Mouse (Mus musculus) embryonic facial prominence, embryonic 14.5 days (tissue): ENCODE data around the gene Nmnat3. TPM values are rescaled to one million over a fixed set of nuclear protein-coding genes. Genes with fewer than 3 reads are reported as not detected.
A peak's percentile ranks its signal among the peaks of the same experiment; 100 is the strongest.

Source experiments
- ATAC-seq: fragments of 200-750 bp; cut with Nextera tagmentation; 2 replicates; pipeline ENCODE4 v1.8.0; 2017; ENCODE audit warnings: low read depth, moderate number of reproducible peaks, moderate TSS enrichment
- DNase-seq: peaks from one replicate; pipeline ENCODE4 v3.0.0-alpha.2; 2015; ENCODE audit warnings: low spot score
- H3K27ac ChIP-seq: fragments of 300-500 bp; sonication (generic); replicated peaks from 2 replicates; pipeline ENCODE4 v1.5.1; 2014; ENCODE audit warnings: low read depth, mild to moderate bottlenecking, low read length, moderate library complexity
- H3K27me3 ChIP-seq: fragments of 300-500 bp; sonication (generic); replicated peaks from 2 replicates; pipeline ENCODE4 v1.6.1; 2014; ENCODE audit warnings: low read length; ENCODE audit not compliant: control insufficient read depth, insufficient read depth
- H3K36me3 ChIP-seq: fragments of 300-500 bp; sonication (generic); 2 replicates; pipeline ENCODE4 v1.6.1; 2014; ENCODE audit warnings: low read length, mixed read lengths; ENCODE audit not compliant: control insufficient read depth, insufficient read depth
- H3K4me1 ChIP-seq: fragments of 300-500 bp; sonication (generic); 2 replicates; pipeline ENCODE4 v1.6.1; 2014; ENCODE audit warnings: antibody characterized with exemption, low read length; ENCODE audit not compliant: control insufficient read depth, insufficient read depth
- H3K4me2 ChIP-seq: fragments of 300-500 bp; sonication (generic); 2 replicates; pipeline ENCODE4 v1.6.1; 2014; ENCODE audit warnings: low read depth, mild to moderate bottlenecking, low read length, moderate library complexity, mixed read lengths
- H3K4me3 ChIP-seq: fragments of 300-500 bp; sonication (generic); 2 replicates; pipeline ENCODE4 v1.5.1; 2014; ENCODE audit warnings: low read depth, mild to moderate bottlenecking, low read length
- H3K9ac ChIP-seq: fragments of 300-500 bp; sonication (generic); 2 replicates; pipeline ENCODE4 v1.6.1; 2014; ENCODE audit warnings: low read depth, mild to moderate bottlenecking, low read length, moderate library complexity, mixed read lengths
- H3K9me3 ChIP-seq: fragments of 300-500 bp; sonication (generic); 2 replicates; pipeline ENCODE4 v1.6.1; 2016; ENCODE audit warnings: low read length; ENCODE audit not compliant: control insufficient read depth
- WGBS: fragments of 180-500 bp; shearing (Covaris S2); extraction: QIAGEN DNeasy Blood & Tissue Kit; methylation state at CpG from one replicate; pipeline ENCODE4 v1.1.7; 2014; 5-methylcytosine and 5-hydroxymethylcytosine counted together
- polyA plus RNA-seq: library from polyadenylated mRNA; unstranded; fragments of >200 nt; fragmentation: Nextera tagmentation; extraction: Ambion mirVana; gene quantifications from 2 replicates; pipeline ENCODE4 v1.2.1, GENCODE M21; 2014

Gene Nmnat3
- polyA plus RNA-seq, 1 experiment from 2014 or later: 4.8 TPM

DNA sequence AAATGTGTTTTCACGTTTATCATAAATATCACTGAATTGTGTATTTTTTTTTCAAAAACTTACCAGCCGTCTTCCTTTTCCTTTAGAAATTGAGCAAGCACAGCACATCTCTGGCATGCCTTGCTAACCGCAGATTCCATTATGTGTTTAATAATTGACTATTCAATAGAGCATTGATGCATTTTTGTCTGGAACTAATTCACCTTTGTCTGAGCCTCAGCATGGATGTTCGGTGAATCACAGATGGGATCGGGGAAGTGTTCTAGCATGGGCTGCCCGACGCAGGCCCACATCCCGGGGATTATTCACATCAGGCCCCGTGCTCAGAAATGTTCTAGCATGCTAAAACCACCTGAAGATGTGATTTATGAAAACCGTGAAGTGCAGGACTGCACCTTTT lies 12.2 kb upstream of the Nmnat3 start:
- Histone ChIP-seq H3K4me2 (no peak overlapping the region), H3K4me1 (no peaks in the 10 kb centered on the region), H3K9ac (no peak overlapping the region), H3K36me3 (no peaks in the 10 kb centered on the region), H3K9me3 (no peaks in the 10 kb centered on the region), H3K27me3 (no peaks in the 10 kb centered on the region), H3K4me3 (no peak overlapping the region), H3K27ac (no peak overlapping the region)
- no peak for ATAC-seq
- 57% methylated on average over 10 of the region's 10 CpGs for WGBS
- DNase-seq: peak; percentile 28

- Histone ChIP-seq H3K9me3 (no peaks in the 10 kb centered on the region), H3K9ac (no peak overlapping the region), H3K4me3 (no peak overlapping the region), H3K27ac (no peak overlapping the region), H3K4me1 (no peaks in the 10 kb centered on the region), H3K36me3 (no peaks in the 10 kb centered on the region), H3K4me2 (no peak overlapping the region), H3K27me3 (no peaks in the 10 kb centered on the region)
- ATAC-seq: no peak
- DNase-seq: no peak
- 37% methylated on average over 5 of the region's 5 CpGs for WGBS
Observed at GRCm38 (mm10) chr9:98280162-98280561, 7.1 kb upstream of the Nmnat3 start.

DNA sequence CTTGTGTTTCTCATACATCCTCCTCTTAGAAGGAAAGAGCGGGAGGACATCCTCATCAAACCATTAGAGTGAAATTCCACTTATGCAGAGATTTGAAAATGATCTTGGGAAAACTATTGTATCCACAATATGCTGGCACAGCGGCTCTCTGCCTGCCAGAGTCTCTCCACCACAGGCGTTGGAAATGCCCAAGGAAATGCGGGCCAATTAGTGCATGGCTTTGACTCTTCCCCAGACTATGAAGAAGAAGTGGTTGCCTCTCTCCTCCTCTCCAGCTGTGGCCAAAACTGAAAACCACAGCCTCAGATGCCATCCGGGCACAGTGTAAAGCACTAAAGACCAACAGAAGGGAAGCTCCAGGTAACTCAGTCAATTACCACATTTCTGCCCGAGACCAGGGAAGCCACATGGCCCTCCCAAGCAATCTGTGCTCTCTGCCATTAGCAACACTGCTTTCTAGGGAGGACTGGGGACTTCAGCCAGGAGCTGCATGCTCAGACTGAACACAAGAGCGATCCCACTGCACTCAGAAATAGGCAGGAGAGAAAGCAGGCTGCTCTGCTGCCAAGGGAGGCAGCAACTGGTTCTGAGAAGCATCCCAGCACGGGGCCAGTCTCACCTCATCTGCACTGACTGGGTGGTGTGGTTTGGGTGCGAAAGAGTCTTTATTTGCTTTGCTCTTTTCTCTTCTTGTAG lies 1.5 kb upstream of the Nmnat3 start:
- DNase-seq (no peak), ATAC-seq (no peak)
- H3K9me3 ChIP-seq: no peaks in the 10 kb centered on the region
- H3K27ac ChIP-seq: no peak overlapping the region
- no peak overlapping the region for H3K9ac ChIP-seq
- no peaks in the 10 kb centered on the region for H3K4me1 ChIP-seq
- H3K4me2 ChIP-seq: no peak overlapping the region
- WGBS: 77% methylated on average over 9 of the region's 9 CpGs
- no peak overlapping the region for H3K4me3 ChIP-seq
- H3K36me3 ChIP-seq: no peaks in the 10 kb centered on the region
- H3K27me3 ChIP-seq: no peaks in the 10 kb centered on the region

GRCm38 (mm10) chr9:98289665-98290064 lies 2.4 kb downstream of the Nmnat3 start:
- Histone ChIP-seq H3K27me3 (no peaks in the 10 kb centered on the region), H3K27ac (no peak overlapping the region), H3K9me3 (no peaks in the 10 kb centered on the region), H3K36me3 (no peaks in the 10 kb centered on the region), H3K9ac (no peak overlapping the region), H3K4me3 (no peak overlapping the region), H3K4me1 (no peaks in the 10 kb centered on the region), H3K4me2 (no peak overlapping the region)
- no peak for ATAC-seq
- DNase-seq: no peak

GRCm38 (mm10) chr9:98290591-98290990 lies 3.4 kb downstream of the Nmnat3 start:
- no peak for DNase-seq
- no peaks in the 10 kb centered on the region for H3K36me3 ChIP-seq
- H3K27me3 ChIP-seq: no peaks in the 10 kb centered on the region
- H3K4me1 ChIP-seq: no peaks in the 10 kb centered on the region
- ATAC-seq: no peak
- no peaks in the 10 kb centered on the region for H3K9me3 ChIP-seq
- H3K27ac ChIP-seq: no peak overlapping the region
- no peak overlapping the region for H3K4me2 ChIP-seq
- 83% methylated on average over 1 of the region's 1 CpGs for WGBS
- H3K4me3 ChIP-seq: no peak overlapping the region
- H3K9ac ChIP-seq: no peak overlapping the region

- DNase-seq (peak; percentile 93), ATAC-seq (peak; percentile 85)
- H3K27ac ChIP-seq: peak overlapping the region; percentile 63
- H3K27me3 ChIP-seq: no peaks in the 10 kb centered on the region
- H3K36me3 ChIP-seq: no peaks in the 10 kb centered on the region
- peaks cover 8% of the 10 kb centered on the region for H3K4me1 ChIP-seq
- peak overlapping the region; percentile 83 for H3K4me2 ChIP-seq
- H3K9me3 ChIP-seq: no peaks in the 10 kb centered on the region
- peak overlapping the region; percentile 60 for H3K4me3 ChIP-seq
- H3K9ac ChIP-seq: peak overlapping the region; percentile 63
- 1% methylated on average over 27 of the region's 56 CpGs for WGBS
Observed at GRCm38 (mm10) chr9:98296383-98297201, 9.4 kb downstream of the Nmnat3 start.

GRCm38 (mm10) chr9:98297234-98297936 lies 10.2 kb downstream of the Nmnat3 start:
- no peaks in the 10 kb centered on the region for H3K27me3 ChIP-seq
- H3K4me3 ChIP-seq: peak overlapping the region; percentile 60
- H3K9me3 ChIP-seq: no peaks in the 10 kb centered on the region
- no peak overlapping the region; the same call in 1 of the 2 replicates for H3K27ac ChIP-seq
- H3K4me1 ChIP-seq: peaks cover 8% of the 10 kb centered on the region
- H3K4me2 ChIP-seq: peak overlapping the region; percentile 83
- WGBS: 7% methylated on average over 12 of the region's 12 CpGs
- peak; percentile 74 for DNase-seq
- no peak for ATAC-seq
- H3K36me3 ChIP-seq: no peaks in the 10 kb centered on the region
- H3K9ac ChIP-seq: peak overlapping the region; percentile 63

DNA sequence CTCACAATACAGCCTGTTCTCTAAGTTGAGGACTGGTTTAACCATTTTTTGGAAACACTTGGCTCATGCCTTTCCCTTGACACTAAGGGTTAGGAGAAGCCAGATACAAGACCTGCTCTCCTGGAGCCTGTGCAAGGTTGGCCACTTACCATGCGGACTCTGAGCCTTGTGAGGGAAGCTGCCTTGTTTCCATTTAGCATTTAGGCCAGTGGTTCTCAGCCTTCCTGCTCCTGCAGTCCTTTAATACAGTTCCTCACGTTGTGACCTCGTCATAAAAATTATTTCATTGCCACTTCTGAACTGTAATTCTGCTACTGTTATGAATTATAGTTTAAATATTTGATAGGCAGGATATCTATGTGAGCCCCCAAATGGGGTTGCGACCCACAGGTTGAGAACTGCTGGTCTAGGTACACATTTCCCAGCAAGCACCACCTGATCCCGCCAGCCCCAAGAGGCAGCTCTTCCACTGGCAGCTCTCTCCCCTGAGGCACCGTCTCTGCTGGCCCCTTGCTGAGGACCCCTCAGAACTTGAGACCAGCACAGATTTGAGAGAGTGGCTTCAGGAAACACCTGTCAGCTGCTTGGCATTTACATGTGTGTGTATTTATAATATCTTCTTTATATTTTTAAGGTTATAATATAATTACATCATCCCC lies 10.8 kb downstream of the Nmnat3 start:
- H3K27me3 ChIP-seq: no peaks in the 10 kb centered on the region
- no peak overlapping the region for H3K4me3 ChIP-seq
- WGBS: 69% methylated on average over 6 of the region's 6 CpGs
- ATAC-seq: no peak
- H3K9ac ChIP-seq: no peak overlapping the region
- no peaks in the 10 kb centered on the region for H3K9me3 ChIP-seq
- H3K4me1 ChIP-seq: peaks cover 8% of the 10 kb centered on the region
- no peak overlapping the region for H3K27ac ChIP-seq
- H3K4me2 ChIP-seq: no peak overlapping the region
- no peak for DNase-seq
- no peaks in the 10 kb centered on the region for H3K36me3 ChIP-seq
